Mouse (Mus musculus) bone marrow, adult 2 months (tissue): ENCODE data around the gene Acy3. TPM values are rescaled to one million over a fixed set of nuclear protein-coding genes. Genes with fewer than 3 reads are reported as not detected.

Experiments used
- H3K27ac ChIP-seq: fragments of 200-500 bp; 2 replicates; pipeline ENCODE4 v1.5.1; 2012; ENCODE audit warnings: low read depth, mild to moderate bottlenecking, control low read depth, inconsistent platforms, low read length; ENCODE audit not compliant: control insufficient read depth, poor library complexity, insufficient read depth
- H3K4me1 ChIP-seq: fragments of 200-500 bp; 2 replicates; pipeline ENCODE4 v1.6.1; 2011; ENCODE audit warnings: low read length; ENCODE audit not compliant: control insufficient read depth, insufficient read depth
- H3K4me3 ChIP-seq: fragments of 200-500 bp; replicated peaks from 2 replicates; pipeline ENCODE3; 2011; ENCODE audit warnings: mild to moderate bottlenecking, low read depth, low read length, control low read depth; ENCODE audit not compliant: control insufficient read depth
- CTCF ChIP-seq: fragments of 200-500 bp; IDR thresholded peaks from 2 replicates; pipeline ENCODE4 v1.5.1; 2011; ENCODE audit warnings: low read length, control low read depth; ENCODE audit not compliant: control insufficient read depth, insufficient read depth
- POLR2A ChIP-seq: fragments of 200-500 bp; IDR thresholded peaks from 2 replicates; pipeline ENCODE4 v1.6.1; 2011; ENCODE audit warnings: low read depth, mild to moderate bottlenecking, control low read depth, low read length, borderline replicate concordance; ENCODE audit not compliant: control insufficient read depth
- WGBS: fragments of 180-500 bp; shearing (Covaris S2); methylation state at CpG from one replicate; pipeline ENCODE4 v1.1.7; 2018; 5-methylcytosine and 5-hydroxymethylcytosine counted together
- polyA plus RNA-seq: library from polyadenylated mRNA; stranded (reverse); fragments of >200 nt; gene quantifications from 2 replicates; pipeline ENCODE4 v1.2.4, GENCODE M21; 2011; ENCODE audit warnings: low replicate concordance; ENCODE audit not compliant: missing spikeins, insufficient read depth, insufficient read length

The Acy3 gene
- polyA plus RNA-seq, 1 experiment: 10.7 TPM

DNA sequence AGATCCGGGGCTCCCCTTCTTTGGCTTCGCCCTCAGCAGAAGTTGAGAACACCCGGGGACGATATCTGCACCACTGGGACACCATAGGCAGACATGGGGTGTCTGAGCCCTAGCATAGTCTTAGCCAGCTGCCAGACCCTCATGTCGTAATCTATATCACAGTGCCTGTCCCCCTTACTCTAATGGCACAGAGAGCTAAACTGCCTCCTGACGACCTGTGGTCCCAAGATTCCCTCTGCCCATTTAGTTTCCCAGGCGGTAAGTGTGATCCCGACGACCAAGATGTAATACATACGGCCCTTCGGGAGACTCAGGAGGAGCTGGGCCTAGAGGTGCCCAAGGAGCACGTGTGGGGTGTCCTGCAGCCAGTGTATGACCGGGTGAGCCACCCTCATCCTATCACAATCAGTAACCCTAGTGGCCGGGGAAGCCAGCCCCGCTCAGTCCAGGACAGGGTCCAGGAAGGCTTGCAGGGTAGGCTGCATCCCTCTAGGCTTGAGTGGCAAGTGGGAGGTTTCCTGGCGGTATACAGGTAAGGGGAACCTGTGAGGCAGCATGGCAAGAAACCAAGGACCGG, 14.7 kb downstream of the Acy3 start:
- 29% methylated on average over 17 of the region's 17 CpGs for WGBS
- Histone ChIP-seq H3K4me3 (peak overlapping the region; percentile 85), H3K27ac (peak overlapping the region; percentile 96), H3K4me1 (peaks cover 2% of the 10 kb centered on the region)
- TF ChIP-seq POLR2A (no peak), CTCF (no peak)

GRCm38 (mm10) chr19:4001752-4002151, 15.4 kb downstream of the Acy3 start:
- no peak overlapping the region for H3K4me3 ChIP-seq
- peaks cover 2% of the 10 kb centered on the region for H3K4me1 ChIP-seq
- WGBS: 95% methylated on average over 5 of the region's 5 CpGs
- no peak for TF ChIP-seq POLR2A
- no peak for TF ChIP-seq CTCF
- no peak overlapping the region for H3K27ac ChIP-seq

DNA sequence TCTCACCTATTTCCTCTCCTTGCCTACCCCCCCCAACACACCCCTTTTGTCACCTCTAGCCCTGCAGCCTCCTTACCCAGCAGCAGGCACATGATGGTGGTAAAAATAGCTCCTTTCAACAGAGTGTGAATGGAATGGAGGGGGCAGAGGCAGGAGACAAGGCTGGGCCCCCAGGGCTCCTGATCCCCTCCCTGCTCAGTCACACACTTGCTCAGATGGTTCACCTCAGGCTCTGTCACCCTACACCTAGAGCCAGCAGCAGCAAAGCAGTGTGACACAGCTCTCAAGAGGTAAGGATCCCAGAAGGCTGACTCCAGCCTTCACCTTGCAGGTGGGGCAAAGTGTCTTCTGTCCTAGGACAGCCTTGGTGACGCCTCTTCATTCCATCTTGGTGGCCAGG, 16.7 kb downstream of the Acy3 start, which contains the start of gene Doc2g:
TSS of gene Doc2g (plus strand) at position 202 of the 400 bp plus-strand sequence.
- TF ChIP-seq CTCF (no peak), POLR2A (no peak)
- 86% methylated on average over 1 of the region's 1 CpGs for WGBS

DNA sequence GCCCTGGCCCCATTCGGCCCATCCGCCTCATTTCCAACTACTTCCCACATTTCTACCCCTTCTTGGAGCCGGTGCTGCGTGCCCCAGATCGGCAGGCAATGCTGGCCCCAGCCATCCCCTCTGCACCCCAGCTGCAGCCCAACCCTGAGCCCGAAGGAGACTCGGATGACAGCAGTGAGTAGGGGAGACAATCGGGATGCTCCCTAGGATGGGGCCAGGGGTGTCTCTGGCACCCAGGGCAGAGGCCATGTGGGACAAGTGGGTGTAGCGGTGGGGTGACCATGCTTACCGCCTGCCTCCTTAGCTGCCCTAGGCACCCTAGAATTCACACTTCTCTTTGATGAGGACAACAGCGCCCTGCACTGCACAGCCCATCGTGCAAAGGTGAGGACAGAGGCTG, 17.3 kb downstream of the Acy3 start:
- Histone ChIP-seq H3K4me1 (peaks cover 2% of the 10 kb centered on the region), H3K4me3 (no peak overlapping the region), H3K27ac (no peak overlapping the region; the same call in 1 of the 2 replicates)
- no peak for TF ChIP-seq POLR2A
- no peak for TF ChIP-seq CTCF
- 80% methylated on average over 12 of the region's 12 CpGs for WGBS

More for the DNA sequence above, 16.7 kb downstream of the Acy3 start, which contains the start of gene Doc2g:
- H3K27ac ChIP-seq: no peak within 1 kb of the TSS; the same call in 1 of the 2 replicates
- H3K4me1 ChIP-seq: peaks cover 2% of the 10 kb centered on the region
- H3K4me3 ChIP-seq: no peak within 1 kb of the TSS

DNA sequence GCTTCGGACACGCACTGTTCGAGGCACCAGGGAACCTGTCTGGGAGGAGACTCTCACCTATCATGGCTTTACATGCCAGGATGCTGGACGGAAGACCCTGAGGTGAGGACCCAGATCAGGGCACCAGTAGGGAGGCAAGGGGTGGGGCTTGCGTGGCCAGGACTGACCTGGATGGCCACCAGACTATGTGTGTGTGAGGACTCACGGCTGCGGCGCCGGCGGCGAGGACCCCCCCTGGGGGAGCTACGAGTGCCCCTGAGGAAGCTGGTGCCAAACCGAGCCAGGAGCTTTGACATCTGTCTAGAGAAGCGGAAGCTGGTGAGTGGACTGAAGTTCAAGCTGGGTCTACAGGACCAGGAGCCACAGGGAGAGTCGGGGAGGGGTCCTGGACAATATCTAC, 18.0 kb downstream of the Acy3 start:
- H3K4me1 ChIP-seq: peaks cover 2% of the 10 kb centered on the region
- 89% methylated on average over 15 of the region's 15 CpGs for WGBS
- no peak overlapping the region for H3K27ac ChIP-seq
- no peak overlapping the region for H3K4me3 ChIP-seq
- no peak for TF ChIP-seq POLR2A
- no peak for TF ChIP-seq CTCF

GRCm38 (mm10) chr19:4005091-4005490, 18.7 kb downstream of the Acy3 start:
- Histone ChIP-seq H3K4me3 (no peak overlapping the region), H3K27ac (no peak overlapping the region), H3K4me1 (peaks cover 2% of the 10 kb centered on the region)
- WGBS: 82% methylated on average over 9 of the region's 9 CpGs
- TF ChIP-seq POLR2A: no peak
- no peak for TF ChIP-seq CTCF

DNA sequence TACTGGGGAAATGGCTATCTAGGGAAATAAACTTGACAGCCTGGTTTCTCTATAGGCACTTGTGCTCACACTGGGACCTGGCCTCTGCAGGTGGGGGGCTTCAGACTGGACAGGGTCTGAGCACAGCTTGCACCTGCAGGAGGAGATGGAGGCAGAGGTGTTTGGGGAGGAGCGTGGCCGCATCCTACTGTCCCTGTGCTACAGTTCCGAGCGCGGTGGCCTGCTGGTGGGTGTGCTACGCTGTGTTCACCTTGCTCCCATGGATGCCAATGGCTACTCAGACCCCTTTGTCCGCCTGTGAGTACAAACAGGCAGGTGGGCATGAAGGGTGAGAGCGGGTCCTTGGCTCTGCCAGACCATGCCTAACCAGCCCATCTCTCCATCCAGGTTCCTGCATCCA, 19.6 kb downstream of the Acy3 start:
- no peak overlapping the region for H3K4me3 ChIP-seq
- TF ChIP-seq CTCF: no peak
- no peak for TF ChIP-seq POLR2A
- H3K27ac ChIP-seq: no peak overlapping the region
- peaks cover under 1% of the 10 kb centered on the region; the same call in 1 of the 2 replicates for H3K4me1 ChIP-seq
- WGBS: 94% methylated on average over 8 of the region's 8 CpGs

- no peak for TF ChIP-seq CTCF
- TF ChIP-seq POLR2A: no peak
- 91% methylated on average over 5 of the region's 5 CpGs for WGBS
- Histone ChIP-seq H3K4me1 (peaks cover 4% of the 10 kb centered on the region), H3K27ac (no peak overlapping the region), H3K4me3 (no peak overlapping the region)
Measured at GRCm38 (mm10) chr19:4011086-4011485, 24.7 kb downstream of the Acy3 start.
